Mouse (Mus musculus) olfactory bulb, adult 2 months (tissue): ENCODE data around the gene Dok5.

Experiments
- CTCF ChIP-seq: fragments of 200-500 bp; IDR thresholded peaks from 2 replicates; pipeline ENCODE4 v1.5.1; 2012; ENCODE audit warnings: low read depth, mild to moderate bottlenecking, low read length, moderate library complexity; ENCODE audit not compliant: insufficient read depth
- POLR2A ChIP-seq: fragments of 200-500 bp; IDR thresholded peaks from 2 replicates; pipeline ENCODE4 v1.6.1; 2012; ENCODE audit warnings: mild to moderate bottlenecking, low read depth, low read length, moderate library complexity; ENCODE audit not compliant: insufficient read depth

GRCm38 (mm10) chr2:170922260-170922659 lies 190.7 kb downstream of the Dok5 start:
- TF ChIP-seq CTCF (no peak), POLR2A (no peak)
